Mouse (Mus musculus) ovary, postnatal 36 days (tissue): Measurements from ENCODE around the gene Gm6760.

ENCODE experiments used
- DNase-seq: peaks from one replicate; pipeline ENCODE4 v3.0.0; 2022; ENCODE audit warnings: low spot score, mixed read lengths

Gene Gm6760

DNA sequence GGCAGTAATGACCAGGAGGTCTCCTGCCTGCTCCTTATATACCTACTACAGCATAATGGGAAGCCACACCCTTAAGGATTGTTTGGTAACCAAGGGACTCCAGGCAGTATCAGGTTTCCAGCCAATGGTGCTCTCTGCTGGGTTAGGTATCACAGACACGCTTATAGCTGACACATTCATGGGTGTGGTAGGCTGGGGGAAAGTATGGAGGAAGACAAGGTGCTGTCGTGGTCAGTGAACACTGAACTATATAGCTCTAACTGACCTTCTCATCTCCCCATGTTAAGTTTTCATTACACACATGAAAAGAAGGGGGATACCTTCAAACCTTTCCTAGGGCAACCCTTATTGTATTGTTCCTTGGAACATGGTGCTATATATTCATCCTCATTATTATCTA is at the start of gene Gm6760:
Gene Gm6760 (minus strand): TSS at position 101 of the 400 bp plus-strand sequence.
- DNase-seq = no peak

GRCm38 (mm10) chrX:64181246-64181645 is 29.2 kb upstream of the Gm6760 start:
- no peak for DNase-seq

- DNase-seq = no peak
Observed at GRCm38 (mm10) chrX:64173248-64173647, 21.2 kb upstream of the Gm6760 start, which contains the start of gene 3830417A13Rik. 3830417A13Rik (plus strand) TSS chrX:64173548.
